Mouse (Mus musculus) layer of hippocampus, postnatal 36 days (tissue): Measurements from ENCODE around the gene Fbxl13. TPM values are rescaled to one million over a fixed set of nuclear protein-coding genes. Genes with fewer than 3 reads are reported as not detected.

Experiments used
- DNase-seq, 2 experiments: peaks; one replicate each; pipeline ENCODE4 v3.0.0; 2022
- total RNA-seq, 2 experiments: library from RNA; stranded (reverse); gene quantifications; 2 replicates each; pipeline ENCODE4 v1.2.3; 2021

Fbxl13 gene
- total RNA-seq, 2 experiments from 2014 or later: 0.28 TPM; not detected in 1

DNA sequence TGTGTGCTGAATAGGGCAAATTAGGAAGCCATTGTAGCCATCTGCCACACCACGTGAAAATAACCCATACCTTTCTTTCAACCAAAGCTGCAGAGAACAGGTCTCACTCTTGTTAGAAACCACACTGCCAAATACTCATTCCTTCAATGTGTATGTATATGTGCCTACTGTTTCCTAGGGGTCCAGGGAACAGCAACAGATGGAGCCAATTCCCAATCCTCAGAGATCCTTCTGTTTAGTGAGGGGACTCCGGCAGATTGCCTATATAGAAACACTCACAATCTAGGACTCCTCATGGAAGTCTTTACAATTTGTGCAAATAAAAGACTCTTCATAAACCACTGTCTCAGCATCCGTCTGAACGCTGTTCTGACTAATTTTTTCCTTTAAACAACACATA is 127.2 kb downstream of the Fbxl13 start:
- DNase-seq: no peak

DNA sequence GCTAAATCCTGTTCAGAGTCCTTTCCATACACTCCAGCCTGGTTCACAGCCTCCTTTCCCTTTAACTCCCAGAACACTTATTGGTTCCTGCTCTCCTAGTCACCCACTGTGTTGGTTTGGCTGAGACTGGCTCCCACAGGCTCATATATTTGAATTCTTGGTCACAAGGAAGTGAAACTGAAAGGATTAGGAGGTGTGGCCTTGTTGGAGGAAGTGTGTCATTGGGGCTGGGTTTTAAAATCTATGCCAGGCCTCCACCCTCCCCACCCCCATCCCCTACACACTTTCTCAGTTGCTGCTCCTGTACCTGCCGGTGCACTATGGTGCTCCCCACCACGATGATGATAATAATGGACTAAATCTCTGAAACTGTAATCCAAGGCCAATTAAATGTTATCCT is 127.9 kb downstream of the Fbxl13 start:
- no peak for DNase-seq

DNA sequence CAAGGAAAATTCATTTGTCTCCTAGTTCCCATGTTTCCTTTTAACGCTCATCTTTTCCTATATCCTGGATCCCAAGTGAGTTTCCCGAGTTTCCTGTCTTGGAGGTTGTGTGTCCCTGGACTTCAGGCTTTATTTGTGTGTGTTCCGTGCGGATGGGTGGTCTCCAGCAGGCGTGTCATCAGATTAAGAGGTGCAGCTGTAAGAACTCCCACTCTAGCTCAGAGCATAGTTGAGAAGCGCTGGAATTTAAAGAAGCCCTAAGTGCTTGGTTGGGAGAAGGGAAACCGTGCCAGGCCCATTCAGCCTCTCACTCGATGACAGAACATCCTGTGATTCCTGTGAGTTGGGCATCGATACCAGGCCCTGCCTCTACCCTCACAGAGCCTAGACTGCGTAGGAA is 132.1 kb downstream of the Fbxl13 start:
- no peak for DNase-seq

DNA sequence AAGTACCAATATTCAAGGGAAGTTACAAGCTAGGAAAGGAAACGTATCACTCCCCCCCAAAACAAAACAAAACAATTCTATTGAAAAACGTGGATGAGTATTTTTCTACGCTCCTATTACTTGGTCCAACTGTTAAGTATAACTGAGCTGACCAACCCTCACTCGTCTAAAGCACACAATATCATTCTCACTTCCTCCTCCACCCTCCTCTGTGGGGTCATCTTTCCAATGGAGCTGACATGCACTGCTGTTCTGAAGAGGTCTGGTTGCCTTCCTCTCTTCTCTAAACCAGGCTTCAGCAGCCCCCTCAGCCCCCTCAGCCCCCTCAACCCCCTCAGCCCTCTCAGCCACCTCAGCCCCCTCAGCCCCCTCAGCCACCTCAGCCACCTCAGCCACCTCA is 135.6 kb downstream of the Fbxl13 start:
- no peak for DNase-seq

DNA sequence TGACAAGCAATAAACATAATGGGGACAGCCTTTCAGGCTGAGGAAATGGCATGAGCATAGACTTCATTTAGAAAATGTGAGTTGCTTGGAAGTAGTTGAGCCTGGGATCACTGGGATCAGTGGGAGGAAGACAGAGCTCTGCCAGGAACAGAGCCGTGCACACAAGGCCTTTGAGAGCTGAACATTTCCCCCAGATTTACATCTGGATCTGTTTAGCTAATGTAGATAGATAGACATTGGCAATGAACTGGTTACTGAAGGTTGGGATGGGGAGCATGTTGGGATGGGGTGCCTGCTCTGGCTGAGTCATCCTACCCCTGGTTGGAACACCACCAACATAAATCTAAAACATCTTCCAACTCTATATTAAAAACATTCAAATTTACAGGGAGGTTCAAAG is 138.5 kb downstream of the Fbxl13 start:
- no peak for DNase-seq

DNA sequence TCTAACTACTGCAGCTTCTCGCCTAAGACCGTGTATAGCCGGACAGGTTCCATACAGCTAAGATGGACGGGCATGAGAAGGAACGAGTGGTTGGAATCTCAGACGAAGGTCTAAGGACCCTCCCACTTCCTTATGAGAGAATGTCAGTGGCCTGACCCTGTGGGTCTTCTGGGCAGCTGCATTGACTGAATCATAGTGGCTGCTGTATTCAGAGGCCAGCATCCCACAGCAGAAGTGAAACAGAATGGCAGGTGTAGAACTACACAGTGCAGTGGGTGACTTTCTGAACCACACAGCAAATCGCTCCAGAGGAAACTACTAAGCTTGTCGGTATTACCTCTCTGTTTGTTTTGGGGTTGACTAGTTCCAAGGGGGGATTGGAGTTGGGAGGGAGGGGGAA is 140.3 kb downstream of the Fbxl13 start:
- DNase-seq: no peak

DNA sequence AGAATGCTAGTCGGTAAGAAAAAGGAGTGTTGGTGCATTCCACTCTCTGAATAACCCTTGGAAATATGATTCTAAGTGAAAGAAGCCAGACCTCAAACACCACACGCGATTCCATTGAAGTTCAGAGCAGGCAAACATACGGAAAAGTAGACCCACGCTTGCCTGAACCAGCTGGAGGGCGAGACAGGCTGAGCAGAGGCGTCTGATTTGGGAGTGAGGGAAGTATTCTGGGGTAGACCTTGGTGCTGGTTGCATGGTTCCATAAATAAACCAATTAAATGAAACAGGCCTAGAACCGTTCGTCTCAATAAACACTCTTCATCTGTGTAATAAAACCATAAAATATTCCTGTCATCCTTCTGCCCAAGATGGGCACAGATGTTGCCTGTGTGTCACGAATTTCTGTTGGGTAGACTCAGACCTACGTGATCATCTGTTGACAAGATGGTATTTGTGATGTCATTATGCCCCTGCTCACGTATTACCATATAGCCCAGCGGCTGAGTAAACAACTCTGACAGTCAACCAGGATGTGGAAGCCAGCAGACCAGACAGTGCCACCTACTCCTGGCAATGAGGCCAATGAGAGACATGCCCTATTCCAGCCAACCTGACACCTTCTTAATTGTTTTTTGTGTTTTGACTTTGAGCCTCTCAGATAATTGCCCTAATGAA is 142.4 kb downstream of the Fbxl13 start:
- peak; percentile 67 to 73 for DNase-seq

DNA sequence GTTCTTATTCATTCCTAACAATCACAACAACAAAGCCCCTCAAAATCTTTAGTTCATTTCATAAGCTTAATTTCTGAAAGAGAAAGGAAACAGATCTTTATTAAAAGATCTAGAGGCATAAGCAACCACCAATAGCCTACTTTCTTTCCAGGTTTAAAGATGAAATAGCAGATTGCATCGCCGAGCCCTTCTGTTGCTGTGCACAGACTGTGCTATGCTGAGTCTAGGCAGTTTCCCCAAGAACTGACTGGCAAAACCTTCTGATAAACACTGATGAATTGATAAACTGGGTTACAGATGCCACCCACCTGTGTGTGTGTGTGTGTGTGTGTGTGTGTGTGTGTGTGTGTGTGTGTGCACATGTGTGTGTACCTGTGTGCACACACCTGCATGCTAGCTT is 144.5 kb downstream of the Fbxl13 start:
- DNase-seq: peak; percentile 18 to 25

DNA sequence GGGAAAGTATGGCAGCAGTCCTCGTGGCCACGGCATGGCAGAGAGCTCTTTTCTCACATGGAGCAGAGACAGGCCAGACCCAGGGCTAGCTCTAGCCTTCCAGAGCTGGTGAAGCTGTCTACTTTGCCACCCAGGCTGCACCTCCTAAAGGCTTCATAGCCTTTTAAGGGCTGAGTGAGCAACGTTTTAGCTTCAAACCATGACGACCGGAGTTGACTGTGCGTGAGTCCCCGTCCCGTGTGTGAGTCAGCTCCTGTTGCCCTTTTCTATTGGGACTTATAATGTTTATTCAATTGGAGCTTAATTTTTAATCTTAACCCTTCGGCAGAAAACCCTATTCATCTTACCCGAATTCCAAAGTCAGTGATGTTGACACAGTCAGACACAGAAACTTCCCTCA is 145.3 kb downstream of the Fbxl13 start:
- DNase-seq: no peak

DNA sequence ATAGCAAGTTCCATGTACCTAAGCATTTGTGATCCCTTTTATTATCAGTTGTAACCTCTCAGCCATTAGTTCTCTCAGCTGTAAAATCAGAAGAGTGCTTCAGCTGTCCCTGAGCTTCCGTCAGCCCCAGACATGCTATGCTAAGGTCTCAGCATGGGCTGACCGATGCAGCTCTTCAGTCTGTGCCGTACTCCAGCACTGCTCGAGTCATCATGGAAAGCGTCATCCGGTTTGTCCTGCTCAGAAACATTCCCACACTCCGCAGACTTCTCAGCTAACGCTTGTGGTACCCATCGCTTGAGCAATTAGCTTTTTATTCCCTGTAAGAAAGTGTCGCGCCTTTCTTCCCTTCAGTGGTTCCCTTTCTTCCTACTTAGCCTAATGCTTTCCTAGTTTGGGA is 146.5 kb downstream of the Fbxl13 start:
- no peak for DNase-seq

DNA sequence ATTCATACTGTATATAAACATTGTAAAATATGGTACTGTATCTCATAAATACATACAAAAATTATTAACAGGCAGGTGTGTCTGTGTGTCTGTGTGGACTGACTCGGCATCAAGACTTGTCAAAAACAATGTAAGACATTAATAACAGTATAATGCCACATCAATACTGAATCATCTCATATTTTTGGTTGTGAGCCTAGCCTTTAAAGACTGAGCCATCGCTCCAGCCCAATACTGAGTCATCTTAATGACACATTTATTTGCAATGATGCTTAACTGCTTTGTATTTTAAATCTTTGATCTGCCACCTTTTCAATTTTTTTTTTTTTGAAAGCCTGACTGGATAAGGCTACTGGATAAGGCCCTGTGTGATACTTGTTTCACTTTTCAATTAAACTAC is 146.9 kb downstream of the Fbxl13 start:
- DNase-seq: no peak

DNA sequence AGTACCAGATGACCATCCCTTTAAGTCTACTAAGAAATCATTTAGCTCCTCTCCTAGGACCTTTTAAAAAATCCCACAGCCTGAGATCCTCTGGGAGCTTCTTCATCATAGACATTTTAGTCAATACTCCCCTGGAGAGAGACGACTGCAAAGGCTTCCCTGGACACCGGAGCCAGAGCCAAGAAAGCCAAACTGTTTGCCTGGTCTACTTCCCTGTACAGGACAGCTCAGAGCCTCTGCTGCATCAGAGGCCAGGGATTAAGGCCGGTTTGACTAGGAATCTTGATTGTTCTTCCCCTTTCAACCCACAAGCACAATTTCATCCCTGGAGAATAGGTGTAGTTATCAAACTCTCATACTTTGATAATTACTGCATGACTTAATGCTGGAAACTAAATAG is 148.6 kb downstream of the Fbxl13 start:
- DNase-seq: no peak

DNA sequence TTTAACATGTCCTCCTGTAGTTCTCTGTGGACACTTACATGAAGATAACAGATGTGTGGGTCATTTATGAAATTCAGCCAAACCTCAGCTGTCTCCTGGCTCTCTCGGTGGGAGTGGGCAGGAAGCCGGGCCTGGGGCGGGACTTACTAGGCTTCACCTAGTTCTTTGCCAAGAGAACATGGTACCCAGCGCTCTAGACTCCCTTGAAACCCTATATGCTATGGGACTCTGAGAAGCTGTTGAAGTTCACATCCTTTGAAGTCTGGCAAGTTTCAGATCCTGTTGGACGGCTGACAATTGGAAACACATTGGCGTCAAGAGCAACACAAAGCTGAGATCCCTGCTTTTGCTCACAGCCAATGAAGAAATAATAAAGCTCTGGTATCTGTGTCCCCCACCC is 149.1 kb downstream of the Fbxl13 start:
- no peak for DNase-seq

DNA sequence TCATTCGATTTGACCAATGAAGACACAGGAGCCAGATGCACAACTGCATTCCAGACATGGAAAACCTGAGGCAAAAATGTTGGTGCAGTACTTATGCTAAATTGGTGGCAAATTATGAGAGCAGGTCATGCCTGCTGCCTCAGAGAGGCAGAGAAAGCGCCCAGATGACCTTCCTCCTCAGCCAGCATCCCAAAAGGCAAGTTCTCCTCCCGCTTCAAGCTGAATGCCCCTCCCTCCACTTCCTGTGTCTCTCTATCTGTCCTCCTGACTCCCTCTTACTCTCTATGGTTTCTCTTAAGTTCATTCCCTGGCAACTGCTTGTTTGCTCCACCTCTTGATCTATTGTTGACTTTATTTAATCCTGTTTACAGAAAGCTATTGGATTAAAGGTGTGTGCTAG is 150.7 kb downstream of the Fbxl13 start:
- DNase-seq: no peak

DNA sequence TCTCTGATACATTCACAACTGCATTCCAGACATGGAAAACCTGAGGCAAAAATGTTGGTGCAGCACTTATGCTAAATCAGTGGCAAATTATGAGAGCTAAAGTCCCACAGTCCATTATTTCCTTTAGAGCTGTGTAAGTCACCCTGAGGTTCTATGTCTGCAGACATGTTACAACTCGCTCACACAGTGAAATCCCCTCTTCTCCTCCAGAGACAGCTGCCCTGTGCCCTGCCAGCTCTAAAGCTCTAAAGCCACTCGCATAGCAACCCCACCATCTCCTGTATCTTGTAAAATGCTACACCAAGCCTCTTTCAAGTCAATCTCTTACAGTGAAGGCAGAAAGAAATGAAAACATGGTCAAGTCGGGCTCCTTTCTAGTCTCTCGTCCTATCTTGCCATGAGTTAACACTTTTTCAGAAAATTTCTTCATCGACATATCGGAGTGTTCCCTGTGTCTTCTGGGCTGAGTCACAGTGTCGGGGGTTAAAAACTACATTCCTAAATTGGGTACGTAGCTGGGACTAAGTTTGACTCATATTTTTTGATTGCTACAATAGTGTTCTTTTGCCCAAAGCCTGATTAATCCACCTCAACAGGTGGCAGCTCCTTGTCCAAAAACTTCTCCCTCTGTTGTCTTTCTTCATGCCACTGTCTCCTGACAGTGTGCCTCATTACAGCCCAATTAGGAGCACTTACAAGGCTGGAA is 152.0 kb downstream of the Fbxl13 start:
- DNase-seq: no peak

DNA sequence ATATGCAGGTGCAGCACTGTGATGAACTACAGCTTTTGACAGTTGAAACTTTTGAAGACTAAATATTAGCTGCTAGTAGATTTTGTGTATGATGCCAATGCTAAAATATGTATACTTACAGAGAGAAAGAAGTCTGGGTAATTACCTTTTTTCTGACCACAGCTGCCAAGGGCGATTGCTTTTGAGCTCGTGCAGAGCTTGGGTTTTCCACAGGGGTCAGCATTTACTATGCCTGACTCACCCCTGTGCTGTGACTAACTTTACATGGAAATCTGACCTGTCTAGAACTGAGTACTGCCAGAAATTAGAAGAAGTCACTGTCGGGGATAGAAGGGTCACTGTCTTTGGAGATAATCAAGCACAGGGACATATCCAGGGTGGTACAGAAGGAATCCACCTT is 153.2 kb downstream of the Fbxl13 start:
- DNase-seq: no peak

DNA sequence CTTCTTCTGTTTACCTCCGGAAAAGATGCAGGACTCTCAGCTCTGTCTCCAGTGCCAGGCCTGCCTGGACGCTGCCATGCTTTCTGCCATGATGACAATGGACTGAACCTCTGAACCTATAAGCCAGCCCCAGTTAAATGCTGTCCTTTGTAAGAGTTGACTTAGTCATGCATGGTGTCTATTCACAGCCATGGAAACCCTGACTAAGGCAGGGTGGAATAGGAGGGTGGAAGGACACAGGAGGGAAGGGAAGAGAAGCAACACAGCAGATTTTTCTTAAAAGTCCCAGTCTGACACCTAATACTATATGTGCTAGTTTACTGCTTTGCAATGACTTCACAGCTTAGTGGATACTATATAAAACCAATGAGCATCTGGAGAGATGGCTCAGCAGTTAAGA is 154.0 kb downstream of the Fbxl13 start:
- no peak for DNase-seq

DNA sequence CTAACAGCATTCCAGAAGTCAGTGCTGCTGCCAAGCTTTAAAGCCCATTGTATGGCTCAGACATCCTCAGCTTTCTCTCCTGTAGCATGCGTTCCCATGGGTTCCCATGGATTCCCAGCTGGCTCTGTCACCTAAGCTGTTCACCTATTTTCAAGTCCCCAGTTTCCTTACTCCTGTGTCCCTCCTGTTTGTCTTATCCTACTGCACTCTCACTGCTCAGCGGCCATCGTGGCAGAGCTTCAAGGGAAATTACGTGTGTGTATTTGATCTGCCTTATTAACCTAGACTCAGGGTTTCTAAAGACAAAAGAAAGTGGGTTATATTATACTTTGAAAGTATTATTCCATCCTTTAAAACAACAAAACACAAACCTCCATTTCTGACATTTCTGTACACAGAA is 156.3 kb downstream of the Fbxl13 start:
- no peak for DNase-seq

DNA sequence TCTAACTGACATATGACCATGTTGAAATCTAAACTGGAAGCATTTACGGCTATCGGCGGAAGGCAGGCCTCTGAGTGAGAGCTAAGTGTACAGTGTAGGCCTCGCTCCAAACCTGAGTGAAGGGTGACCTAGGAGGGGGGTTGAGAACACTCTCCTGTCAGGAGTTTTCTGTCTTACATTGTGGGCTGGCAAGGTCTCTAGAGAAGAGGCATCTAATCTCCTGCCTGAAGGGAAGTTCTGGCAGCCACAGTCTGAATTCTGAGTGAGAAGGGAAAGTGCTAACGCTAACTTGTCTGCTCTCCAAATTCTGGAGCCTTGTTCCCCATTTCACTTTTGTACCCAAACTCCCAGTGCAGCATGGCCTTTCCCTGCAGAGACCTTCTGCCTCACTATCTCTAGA is 156.9 kb downstream of the Fbxl13 start:
- DNase-seq: no peak

DNA sequence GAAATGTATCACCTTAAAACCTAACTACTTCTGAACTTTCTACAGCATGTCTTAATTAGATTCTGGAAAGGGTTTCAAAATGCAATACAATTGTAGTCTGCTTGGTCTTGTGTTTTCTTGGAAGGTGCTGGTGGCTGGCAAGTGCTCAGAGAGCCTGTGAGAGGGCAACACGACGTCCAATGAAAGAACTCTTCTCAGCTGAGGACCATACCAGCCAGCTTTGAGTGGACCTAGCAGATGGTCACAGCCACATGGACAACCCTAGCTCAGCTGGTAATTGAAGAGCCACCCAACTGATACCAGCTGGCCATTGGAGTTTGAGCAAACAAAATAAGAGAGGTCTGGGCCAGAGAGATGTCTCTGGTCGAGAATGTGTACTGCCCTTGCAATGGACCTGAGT is 157.7 kb downstream of the Fbxl13 start:
- DNase-seq: peak in 1 of 2 experiments; percentile 15

DNA sequence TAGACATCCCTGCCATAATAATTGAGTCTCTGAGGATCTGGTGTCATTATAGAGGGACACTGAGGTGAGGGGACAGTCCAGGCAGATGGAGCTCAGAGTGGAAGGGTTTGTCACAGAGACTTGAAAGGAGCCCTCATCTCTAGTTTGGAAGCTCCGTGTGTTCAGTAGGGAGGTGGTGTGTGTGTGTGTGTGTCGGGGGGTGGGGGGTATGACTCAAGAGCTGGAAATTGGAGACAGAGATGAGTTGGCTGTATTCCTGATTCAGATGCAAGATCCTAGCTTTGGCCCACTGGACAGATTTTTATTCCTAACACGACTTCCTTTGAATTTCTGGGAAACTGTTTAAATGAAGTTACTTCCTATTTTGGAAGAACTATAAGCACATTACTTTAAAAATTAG is 158.1 kb downstream of the Fbxl13 start:
- no peak for DNase-seq

DNA sequence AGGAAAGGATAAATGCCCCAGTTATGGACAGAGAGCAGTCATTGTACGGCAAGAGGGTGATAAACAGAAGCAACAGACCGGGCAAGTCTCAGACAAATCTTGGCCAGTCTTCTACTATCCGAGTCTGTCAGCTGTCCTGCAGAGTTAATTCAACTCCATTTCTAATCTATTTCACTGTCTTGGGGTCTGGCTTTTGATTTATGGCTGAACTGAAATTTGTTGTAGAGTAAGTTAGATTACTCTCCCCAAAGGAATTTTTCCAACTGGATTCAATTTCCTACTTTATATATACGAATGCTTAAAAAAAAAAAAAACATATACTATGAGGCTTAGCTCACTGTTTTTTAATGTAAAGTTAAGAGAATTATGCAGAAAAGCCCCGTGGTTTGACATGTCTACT is 158.6 kb downstream of the Fbxl13 start:
- no peak for DNase-seq

DNA sequence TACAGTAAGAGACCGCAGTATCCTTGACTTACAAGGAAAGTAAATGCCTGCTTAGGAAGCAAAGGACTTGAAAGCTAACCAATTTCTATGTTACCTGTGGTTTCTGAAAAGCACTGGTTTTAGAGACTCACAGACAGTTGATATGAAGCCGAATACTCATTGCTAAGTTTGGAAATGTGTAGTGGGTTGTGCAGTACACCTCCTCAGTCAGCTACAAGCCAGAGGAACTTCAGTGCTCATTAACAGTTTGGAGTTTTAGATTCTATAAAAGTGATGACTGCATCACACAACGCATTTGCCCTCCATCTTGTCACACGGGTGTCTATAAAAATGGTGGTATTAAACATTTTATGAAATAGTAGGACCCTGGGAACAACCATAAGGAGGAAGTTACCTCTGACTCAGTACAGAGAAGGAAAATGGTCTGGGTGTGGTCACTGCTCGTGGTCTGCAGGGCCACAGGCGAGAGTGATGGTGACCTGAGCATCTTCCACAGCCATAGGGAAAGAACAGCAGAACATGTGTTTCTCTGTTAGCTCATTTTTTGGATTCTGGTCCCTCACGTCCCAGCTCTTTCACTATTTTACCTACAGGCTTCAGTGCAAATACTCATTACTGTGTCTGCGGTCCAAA is 160.1 kb downstream of the Fbxl13 start:
- no peak for DNase-seq

DNA sequence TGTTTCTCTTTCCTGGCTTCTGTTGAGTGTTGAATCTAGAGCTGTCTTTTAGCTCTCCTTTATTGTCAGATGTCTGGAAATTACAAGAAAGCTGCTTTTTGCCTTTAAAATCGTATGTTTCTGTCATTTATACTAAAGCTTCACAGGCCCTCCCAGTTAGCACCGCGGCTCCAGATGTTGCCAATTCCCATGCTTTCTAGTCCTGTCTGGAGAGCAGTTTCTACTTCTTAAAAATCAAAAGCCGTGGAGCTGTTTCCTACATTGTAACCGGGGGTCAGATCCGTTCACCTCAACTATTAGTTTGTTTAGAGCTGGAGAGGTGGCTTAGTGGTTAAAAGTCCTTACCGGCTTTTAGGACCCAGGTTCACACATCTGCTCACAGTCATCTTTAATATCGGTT is 162.2 kb downstream of the Fbxl13 start:
- no peak for DNase-seq
